Mouse (Mus musculus): ENCODE data around the gene Tex2. TPM values are rescaled to one million over a fixed set of nuclear protein-coding genes. Genes with fewer than 3 reads are reported as not detected.

Gene Tex2
- polyA plus RNA-seq, 1 experiment = 79.6 TPM

DNA sequence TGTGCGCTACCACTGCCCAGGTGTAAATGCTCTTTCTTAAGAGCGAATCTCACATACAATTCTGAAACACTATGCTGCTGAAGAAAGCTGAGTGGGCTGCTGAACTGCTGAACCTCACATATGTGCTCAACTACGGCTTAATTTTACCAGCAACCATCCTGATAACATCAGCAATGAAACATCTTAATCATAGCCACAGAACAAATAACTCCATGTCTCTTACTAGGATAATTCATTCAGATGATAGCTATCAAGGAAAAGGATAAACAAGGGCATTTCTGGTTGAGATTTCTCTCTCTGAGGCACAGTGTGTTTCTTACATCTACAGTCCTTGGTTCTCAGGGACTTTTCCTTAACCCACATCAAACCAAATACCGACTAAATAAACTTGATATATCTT is 128.3 kb downstream of the Tex2 start:
- no peaks in the 10 kb centered on the region for H3K4me1 ChIP-seq (ENCODE audit: control insufficient read depth, insufficient read depth, low read length)
- 96% methylated on average over 4 of the region's 4 CpGs for WGBS
- no peak overlapping the region for H3K4me3 ChIP-seq (replicated peaks; ENCODE audit: insufficient read depth, low read depth, low read length)
- DNase-seq = no peak
- TF ChIP-seq CTCF (IDR thresholded peaks at IDR 0.05; ENCODE audit: borderline replicate concordance, insufficient read depth, low read depth, low read length) = no peak
- TF ChIP-seq POLR2A (IDR thresholded peaks at IDR 0.05; ENCODE audit: borderline replicate concordance, insufficient read depth, low read length) = no peak
- H3K27me3 ChIP-seq (ENCODE audit: control insufficient read depth, insufficient read depth, low read length) = no peaks in the 10 kb centered on the region
- no peak overlapping the region for H3K27ac ChIP-seq (ENCODE audit: insufficient read depth, low read length)

DNA sequence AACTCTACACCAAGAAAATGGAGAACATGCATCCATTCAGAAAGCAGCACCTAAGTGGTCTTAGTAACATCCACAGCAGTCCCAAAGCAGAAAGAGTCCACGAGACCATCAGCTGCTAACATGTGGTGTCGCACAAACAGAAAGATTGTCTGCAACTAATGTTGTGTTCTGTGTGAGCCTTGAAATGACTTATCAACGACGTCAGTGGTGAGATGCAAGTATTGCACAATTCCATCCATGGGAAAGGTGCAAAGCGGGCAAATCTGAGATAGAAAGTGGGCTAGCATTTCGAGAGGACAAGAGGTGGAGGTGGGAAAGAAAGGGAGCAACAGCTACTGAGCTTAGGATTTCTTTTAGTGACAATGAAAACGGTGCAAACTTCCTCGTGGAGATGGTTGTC is 130.4 kb downstream of the Tex2 start:
- Histone ChIP-seq H3K27me3 (ENCODE audit: control insufficient read depth, insufficient read depth, low read length) (no peaks in the 10 kb centered on the region), H3K4me1 (ENCODE audit: control insufficient read depth, insufficient read depth, low read length) (no peaks in the 10 kb centered on the region), H3K27ac (ENCODE audit: insufficient read depth, low read length) (no peak overlapping the region), H3K4me3 (replicated peaks; ENCODE audit: insufficient read depth, low read depth, low read length) (no peak overlapping the region)
- DNase-seq = no peak
- WGBS = 94% methylated on average over 8 of the region's 8 CpGs
- no peak for TF ChIP-seq CTCF (IDR thresholded peaks at IDR 0.05; ENCODE audit: borderline replicate concordance, insufficient read depth, low read depth, low read length)
- TF ChIP-seq POLR2A (IDR thresholded peaks at IDR 0.05; ENCODE audit: borderline replicate concordance, insufficient read depth, low read length) = no peak

DNA sequence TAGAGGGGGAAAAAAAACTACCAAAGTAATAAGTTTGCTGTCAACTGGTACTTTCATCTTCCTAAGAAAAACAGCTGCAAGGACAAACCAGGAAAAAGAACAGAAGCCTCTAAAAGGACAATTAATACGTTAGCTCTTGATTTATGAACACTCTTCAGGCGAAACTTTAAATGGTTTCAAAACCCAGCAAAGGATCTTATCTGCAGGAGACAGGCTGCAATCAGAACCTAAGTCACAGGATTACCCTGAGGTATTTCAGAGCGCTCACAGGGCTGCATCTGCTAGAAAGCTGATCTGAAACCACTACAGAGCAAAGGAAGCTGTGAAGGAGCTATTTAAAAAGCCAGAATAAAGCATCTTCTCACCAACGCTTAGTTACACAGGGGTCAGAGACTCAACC is 131.6 kb downstream of the Tex2 start:
- TF ChIP-seq CTCF (IDR thresholded peaks at IDR 0.05; ENCODE audit: borderline replicate concordance, insufficient read depth, low read depth, low read length) (no peak), POLR2A (IDR thresholded peaks at IDR 0.05; ENCODE audit: borderline replicate concordance, insufficient read depth, low read length) (no peak)
- no peak for DNase-seq
- WGBS = 87% methylated on average over 4 of the region's 4 CpGs
- Histone ChIP-seq H3K27me3 (ENCODE audit: control insufficient read depth, insufficient read depth, low read length) (no peaks in the 10 kb centered on the region), H3K4me3 (replicated peaks; ENCODE audit: insufficient read depth, low read depth, low read length) (no peak overlapping the region), H3K27ac (ENCODE audit: insufficient read depth, low read length) (no peak overlapping the region), H3K4me1 (ENCODE audit: control insufficient read depth, insufficient read depth, low read length) (no peaks in the 10 kb centered on the region)

DNA sequence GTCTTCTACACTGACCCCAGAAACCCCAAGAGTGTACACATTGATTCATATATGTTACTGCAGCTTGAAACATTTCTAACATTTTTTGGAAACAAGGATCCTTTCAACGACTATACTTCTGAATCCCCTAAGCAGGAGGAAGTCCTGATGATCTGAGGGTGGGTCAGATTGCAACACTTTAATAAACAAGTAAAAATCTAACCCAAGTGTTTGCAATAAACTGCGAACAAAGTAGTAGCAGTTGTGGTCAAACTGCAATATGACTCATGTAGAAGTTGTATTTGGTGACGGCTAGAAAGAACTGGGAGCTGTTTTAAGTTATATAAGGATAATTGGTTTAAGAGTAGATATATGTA is 132.7 kb downstream of the Tex2 start:
- 93% methylated on average over 3 of the region's 3 CpGs for WGBS
- H3K27me3 ChIP-seq (ENCODE audit: control insufficient read depth, insufficient read depth, low read length) = no peaks in the 10 kb centered on the region
- DNase-seq = no peak
- no peak for TF ChIP-seq CTCF (IDR thresholded peaks at IDR 0.05; ENCODE audit: borderline replicate concordance, insufficient read depth, low read depth, low read length)
- TF ChIP-seq POLR2A (IDR thresholded peaks at IDR 0.05; ENCODE audit: borderline replicate concordance, insufficient read depth, low read length) = no peak
- H3K27ac ChIP-seq (ENCODE audit: insufficient read depth, low read length) = no peak overlapping the region
- H3K4me1 ChIP-seq (ENCODE audit: control insufficient read depth, insufficient read depth, low read length) = no peaks in the 10 kb centered on the region
- no peak overlapping the region for H3K4me3 ChIP-seq (replicated peaks; ENCODE audit: insufficient read depth, low read depth, low read length)

DNA sequence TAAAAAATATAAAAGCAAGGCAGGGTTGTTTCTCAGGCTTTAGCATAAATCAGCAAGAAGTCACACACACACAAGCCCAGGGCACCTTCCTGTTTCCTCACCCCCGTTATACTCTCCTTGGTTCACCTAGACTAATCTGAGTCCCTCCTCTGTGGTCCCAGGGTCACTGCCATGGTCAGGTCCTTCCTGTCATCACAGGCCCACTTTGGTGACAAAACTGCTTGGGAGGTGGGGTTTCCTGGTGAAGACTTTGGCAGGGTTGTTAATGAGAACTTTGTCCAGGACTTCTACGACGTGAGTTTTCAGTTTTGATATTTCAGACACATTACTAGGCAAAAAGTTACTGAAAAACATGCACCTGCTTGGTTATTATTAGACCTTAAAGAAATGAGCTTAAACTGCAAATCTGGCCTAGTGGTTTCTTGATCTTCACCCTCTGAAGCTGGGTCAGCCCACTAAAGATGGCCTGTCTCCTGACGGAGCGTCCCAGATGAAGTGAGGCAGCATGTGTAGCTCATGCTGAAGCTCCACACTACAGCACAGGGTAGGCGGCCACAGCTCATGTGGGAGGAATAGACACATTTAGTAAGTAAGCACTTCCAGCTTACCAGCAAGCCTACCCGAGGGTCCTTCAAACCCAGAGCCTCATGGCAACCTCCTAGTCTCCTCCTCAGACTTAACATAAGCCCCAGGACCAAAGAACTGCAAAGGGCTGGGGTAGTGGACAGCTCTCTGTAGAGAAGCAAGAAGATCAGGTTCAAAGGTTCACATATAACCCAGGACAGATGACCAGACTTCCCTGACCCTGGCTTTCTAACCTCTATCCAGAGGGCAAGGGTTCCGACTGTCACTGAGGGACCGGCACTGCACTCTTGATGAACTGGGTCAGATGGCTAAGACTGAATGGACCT is 133.3 kb downstream of the Tex2 start:
- Histone ChIP-seq H3K27me3 (ENCODE audit: control insufficient read depth, insufficient read depth, low read length) (no peaks in the 10 kb centered on the region), H3K27ac (ENCODE audit: insufficient read depth, low read length) (no peak overlapping the region), H3K4me3 (replicated peaks; ENCODE audit: insufficient read depth, low read depth, low read length) (no peak overlapping the region), H3K4me1 (ENCODE audit: control insufficient read depth, insufficient read depth, low read length) (no peaks in the 10 kb centered on the region)
- whole genome bisulfite sequencing = 88% methylated on average over 9 of the region's 9 CpGs
- TF ChIP-seq CTCF (IDR thresholded peaks at IDR 0.05; ENCODE audit: borderline replicate concordance, insufficient read depth, low read depth, low read length) (no peak), POLR2A (IDR thresholded peaks at IDR 0.05; ENCODE audit: borderline replicate concordance, insufficient read depth, low read length) (no peak)
- no peak for DNase-seq

DNA sequence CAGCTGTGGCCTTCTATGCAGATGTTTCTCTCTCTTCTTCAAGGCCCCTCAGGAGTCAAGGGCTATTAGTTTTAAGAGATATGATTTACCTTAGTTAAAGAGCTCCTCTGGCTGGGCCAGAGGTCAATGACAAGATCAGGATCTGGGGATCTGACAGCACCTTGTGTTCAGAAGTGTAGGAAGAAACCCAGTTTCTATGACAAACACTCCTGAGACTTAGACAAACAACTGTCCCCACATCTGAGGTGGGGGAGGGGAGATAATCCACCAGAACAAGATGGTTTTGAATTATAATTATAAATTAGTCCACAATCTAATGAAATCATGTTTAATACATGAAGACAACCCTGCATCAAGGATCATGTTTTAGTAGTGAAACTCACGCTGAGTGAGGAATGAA is 134.5 kb downstream of the Tex2 start:
- no peak for DNase-seq
- H3K27ac ChIP-seq (ENCODE audit: insufficient read depth, low read length) = no peak overlapping the region
- no peak for TF ChIP-seq CTCF (IDR thresholded peaks at IDR 0.05; ENCODE audit: borderline replicate concordance, insufficient read depth, low read depth, low read length)
- TF ChIP-seq POLR2A (IDR thresholded peaks at IDR 0.05; ENCODE audit: borderline replicate concordance, insufficient read depth, low read length) = no peak
- H3K4me1 ChIP-seq (ENCODE audit: control insufficient read depth, insufficient read depth, low read length) = no peaks in the 10 kb centered on the region
- H3K4me3 ChIP-seq (replicated peaks; ENCODE audit: insufficient read depth, low read depth, low read length) = no peak overlapping the region
- 63% methylated on average over 1 of the region's 1 CpGs for WGBS
- no peaks in the 10 kb centered on the region for H3K27me3 ChIP-seq (ENCODE audit: control insufficient read depth, insufficient read depth, low read length)

DNA sequence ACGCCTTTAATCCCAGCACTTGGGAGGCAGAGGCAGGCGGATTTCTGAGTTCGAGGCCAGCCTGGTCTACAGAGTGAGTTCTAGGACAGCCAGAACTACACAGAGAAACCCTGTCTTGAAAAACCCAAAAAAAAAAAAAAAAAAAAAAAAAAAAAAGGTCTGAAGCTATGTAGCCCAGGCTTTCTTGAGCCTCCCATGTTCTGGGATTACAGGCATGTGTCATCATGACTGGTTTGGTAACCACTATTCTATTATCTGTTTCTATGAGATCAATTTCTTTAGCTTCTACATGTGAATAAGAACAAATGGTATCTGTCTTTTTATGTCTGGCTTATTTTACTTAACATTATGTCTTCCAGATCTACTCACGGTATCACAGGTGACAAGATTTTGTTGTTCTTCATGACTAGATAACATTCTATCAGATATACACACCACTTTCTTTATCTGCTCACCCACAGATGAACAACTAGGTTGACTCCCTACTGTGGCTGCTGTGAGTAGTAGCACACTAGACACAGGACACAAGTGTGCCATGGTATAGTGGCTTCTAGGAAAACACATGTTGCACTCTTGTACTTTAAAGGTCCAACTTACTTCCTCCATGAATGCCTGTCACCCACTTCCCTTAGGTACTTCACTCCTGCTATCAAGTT is 135.6 kb downstream of the Tex2 start:
- H3K27me3 ChIP-seq (ENCODE audit: control insufficient read depth, insufficient read depth, low read length) = no peaks in the 10 kb centered on the region
- H3K4me1 ChIP-seq (ENCODE audit: control insufficient read depth, insufficient read depth, low read length) = no peaks in the 10 kb centered on the region
- H3K4me3 ChIP-seq (replicated peaks; ENCODE audit: insufficient read depth, low read depth, low read length) = no peak overlapping the region
- 95% methylated on average over 4 of the region's 4 CpGs for WGBS
- no peak overlapping the region for H3K27ac ChIP-seq (ENCODE audit: insufficient read depth, low read length)
- TF ChIP-seq POLR2A (IDR thresholded peaks at IDR 0.05; ENCODE audit: borderline replicate concordance, insufficient read depth, low read length) = no peak
- no peak for TF ChIP-seq CTCF (IDR thresholded peaks at IDR 0.05; ENCODE audit: borderline replicate concordance, insufficient read depth, low read depth, low read length)
- DNase-seq = no peak

DNA sequence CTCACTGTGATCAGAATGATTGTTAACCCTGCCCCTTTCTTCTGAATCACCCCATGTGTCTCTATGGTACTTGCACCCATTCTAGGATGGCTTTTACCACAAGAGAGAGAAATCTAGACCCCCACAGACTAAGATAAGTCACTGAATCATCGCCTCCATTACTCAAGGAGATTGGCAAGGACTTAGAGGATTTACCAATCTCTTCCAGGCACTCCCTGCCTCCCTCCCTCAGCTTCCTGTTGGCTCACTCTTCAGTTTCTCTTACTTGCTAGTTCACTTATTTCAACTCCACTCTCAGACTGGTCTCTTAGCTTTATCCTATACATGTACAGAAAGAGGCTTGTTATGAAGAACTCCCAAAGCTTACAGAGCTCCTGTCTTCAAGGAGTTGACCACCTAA is 137.9 kb downstream of the Tex2 start:
- TF ChIP-seq POLR2A (IDR thresholded peaks at IDR 0.05; ENCODE audit: borderline replicate concordance, insufficient read depth, low read length) (no peak), CTCF (IDR thresholded peaks at IDR 0.05; ENCODE audit: borderline replicate concordance, insufficient read depth, low read depth, low read length) (no peak)
- DNase-seq = no peak
- 87% methylated on average over 1 of the region's 1 CpGs for WGBS

More for the DNA sequence above, 137.9 kb downstream of the Tex2 start:
- Histone ChIP-seq H3K4me3 (replicated peaks; ENCODE audit: insufficient read depth, low read depth, low read length) (no peak overlapping the region), H3K4me1 (ENCODE audit: control insufficient read depth, insufficient read depth, low read length) (no peaks in the 10 kb centered on the region), H3K27me3 (ENCODE audit: control insufficient read depth, insufficient read depth, low read length) (no peaks in the 10 kb centered on the region), H3K27ac (ENCODE audit: insufficient read depth, low read length) (no peak overlapping the region)

Measured in cerebellum, adult 2 months (tissue).